Mouse (Mus musculus) mesoderm, embryonic 11.5 days (tissue): ENCODE data around the gene Fpgs.

Experiments
- DNase-seq: peaks from one replicate; pipeline ENCODE4 v3.0.0-alpha.2; 2012; ENCODE audit warnings: low read depth, low spot score

The Fpgs gene

GRCm38 (mm10) chr2:32700966-32701743 is 2.8 kb downstream of the Fpgs start:
- DNase-seq: no peak

GRCm38 (mm10) chr2:32699680-32700079 is 4.3 kb downstream of the Fpgs start:
- DNase-seq: no peak

GRCm38 (mm10) chr2:32694691-32695090 is 9.3 kb downstream of the Fpgs start:
- no peak for DNase-seq

GRCm38 (mm10) chr2:32693823-32694411 is 10.0 kb downstream of the Fpgs start:
- DNase-seq: peak; percentile 98

GRCm38 (mm10) chr2:32693282-32693681 is 10.7 kb downstream of the Fpgs start:
- no peak for DNase-seq

- no peak for DNase-seq
Measured at GRCm38 (mm10) chr2:32692496-32692895, 11.4 kb downstream of the Fpgs start.

GRCm38 (mm10) chr2:32691041-32691440 is 12.9 kb downstream of the Fpgs start:
- DNase-seq: no peak

- DNase-seq: peak; percentile 94
Measured at GRCm38 (mm10) chr2:32689420-32689819, 14.5 kb downstream of the Fpgs start.

GRCm38 (mm10) chr2:32687562-32687961 is 16.4 kb downstream of the Fpgs start:
- no peak for DNase-seq

GRCm38 (mm10) chr2:32686640-32687039 is 17.3 kb downstream of the Fpgs start:
- no peak for DNase-seq

GRCm38 (mm10) chr2:32685807-32686206 is 18.1 kb downstream of the Fpgs start:
- no peak for DNase-seq

GRCm38 (mm10) chr2:32684681-32685428 is 19.1 kb downstream of the Fpgs start:
- DNase-seq: no peak

- DNase-seq: no peak
Measured at GRCm38 (mm10) chr2:32683701-32684100, 20.2 kb downstream of the Fpgs start.

GRCm38 (mm10) chr2:32682721-32683417 is 21.1 kb downstream of the Fpgs start:
- no peak for DNase-seq

- no peak for DNase-seq
Measured at GRCm38 (mm10) chr2:32681754-32682153, 22.2 kb downstream of the Fpgs start.

- DNase-seq: no peak
Measured at GRCm38 (mm10) chr2:32680961-32681650, 22.8 kb downstream of the Fpgs start.

GRCm38 (mm10) chr2:32680051-32680451 is 23.9 kb downstream of the Fpgs start:
- no peak for DNase-seq

- DNase-seq: no peak
Measured at GRCm38 (mm10) chr2:32677683-32678082, 26.3 kb downstream of the Fpgs start.

- DNase-seq: no peak
Measured at GRCm38 (mm10) chr2:32676821-32677220, 27.1 kb downstream of the Fpgs start.

GRCm38 (mm10) chr2:32673176-32673917 is 30.6 kb downstream of the Fpgs start:
- DNase-seq: no peak
